Mouse (Mus musculus) stomach, postnatal 0 days (tissue): ENCODE data around the gene Baiap2.

Experiments used
- CTCF ChIP-seq: IDR thresholded peaks from 2 replicates; pipeline ENCODE4 v1.5.1; 2016; ENCODE audit warnings: antibody characterized with exemption, low read depth, mild to moderate bottlenecking, moderate library complexity
- EP300 ChIP-seq: optimal IDR thresholded peaks from 2 replicates; pipeline ENCODE3; 2016; ENCODE audit warnings: antibody characterized with exemption

DNA sequence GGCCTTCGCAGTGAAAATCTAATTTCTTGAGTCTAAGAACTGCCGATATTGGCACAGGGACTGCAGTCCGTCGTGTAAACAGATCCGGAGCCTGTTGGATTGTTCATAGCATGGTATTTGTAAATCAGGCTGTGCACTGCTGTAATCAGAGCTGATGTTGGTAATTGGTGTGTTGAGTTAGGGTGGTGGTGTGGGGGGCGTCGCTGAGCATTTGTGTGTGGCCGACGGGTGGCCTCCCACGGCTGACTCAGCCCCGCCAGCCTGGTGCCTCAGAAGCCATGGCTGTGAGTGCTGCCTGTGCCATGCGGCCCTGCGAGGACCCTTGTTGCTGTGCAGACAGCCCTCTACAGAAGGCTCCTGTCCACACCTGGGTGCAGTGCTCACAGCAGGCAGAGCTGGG, 14.0 kb downstream of the Baiap2 start:
- TF ChIP-seq EP300 (no peak), CTCF (no peak)
